Mouse (Mus musculus) midbrain, postnatal 0 days (tissue): Measurements from ENCODE around the gene Tbcd. TPM values are rescaled to one million over a fixed set of nuclear protein-coding genes. Genes with fewer than 3 reads are reported as not detected.

Source experiments
- ATAC-seq: fragments of 200-750 bp; cut with Nextera tagmentation; 2 replicates; pipeline ENCODE4 v1.8.0; 2017; ENCODE audit warnings: moderate number of reproducible peaks, mild to moderate bottlenecking, moderate TSS enrichment, moderate library complexity; ENCODE audit not compliant: low FRiP score
- DNase-seq: peaks from one replicate; pipeline ENCODE4 v3.0.0-alpha.2; 2015; ENCODE audit warnings: low spot score
- H3K27ac ChIP-seq: fragments of 300-500 bp; sonication (generic); 2 replicates; pipeline ENCODE4 v1.5.1; 2014; ENCODE audit warnings: low read depth, mild to moderate bottlenecking, low read length, mixed read lengths
- H3K27me3 ChIP-seq: fragments of 300-500 bp; sonication (generic); 2 replicates; pipeline ENCODE4 v1.6.1; 2014; ENCODE audit warnings: low read length, control low read depth, mixed read lengths; ENCODE audit not compliant: insufficient read depth
- H3K36me3 ChIP-seq: fragments of 300-500 bp; sonication (generic); 2 replicates; pipeline ENCODE4 v1.6.1; 2014; ENCODE audit warnings: low read length, control low read depth, mixed read lengths; ENCODE audit not compliant: insufficient read depth
- H3K4me1 ChIP-seq: fragments of 300-500 bp; sonication (generic); 2 replicates; pipeline ENCODE4 v1.6.1; 2014; ENCODE audit warnings: mild to moderate bottlenecking, control low read depth, antibody characterized with exemption, low read length, mixed read lengths; ENCODE audit not compliant: insufficient read depth
- H3K4me2 ChIP-seq: fragments of 300-500 bp; sonication (generic); 2 replicates; pipeline ENCODE4 v1.6.1; 2014; ENCODE audit warnings: low read depth, mild to moderate bottlenecking, low read length, mixed read lengths; ENCODE audit not compliant: poor library complexity, severe bottlenecking
- H3K4me3 ChIP-seq: fragments of 300-500 bp; sonication (generic); 2 replicates; pipeline ENCODE4 v1.5.1; 2014; ENCODE audit warnings: low read depth, mild to moderate bottlenecking, low read length, moderate library complexity
- H3K9ac ChIP-seq: fragments of 300-500 bp; sonication (generic); replicated peaks from 2 replicates; pipeline ENCODE4 v1.6.1; 2014; ENCODE audit warnings: mild to moderate bottlenecking, low read length, moderate library complexity, mixed read lengths; ENCODE audit not compliant: poor library complexity, severe bottlenecking
- H3K9me3 ChIP-seq: fragments of 300-500 bp; sonication (generic); 2 replicates; pipeline ENCODE4 v1.6.1; 2016; ENCODE audit warnings: low read length, control low read depth
- CTCF ChIP-seq: IDR thresholded peaks from 2 replicates; pipeline ENCODE4 v1.5.1; 2016; ENCODE audit warnings: antibody characterized with exemption, mild to moderate bottlenecking
- WGBS: fragments of 180-500 bp; shearing (Covaris S2); extraction: QIAGEN DNeasy Blood & Tissue Kit; methylation state at CpG from one replicate; pipeline ENCODE4 v1.1.7; 2014; 5-methylcytosine and 5-hydroxymethylcytosine counted together
- polyA plus RNA-seq: library from polyadenylated mRNA; unstranded; fragments of >200 nt; fragmentation: Nextera tagmentation; extraction: Ambion mirVana; gene quantifications from 2 replicates; pipeline ENCODE4 v1.2.1, GENCODE M21; 2015
- total RNA-seq: library from RNA; depleted of rRNA; stranded (reverse); fragments of >200 nt; gene quantifications from 2 replicates; pipeline ENCODE4 v1.2.3, GENCODE M21; 2014

Tbcd gene
- total and polyA plus RNA-seq, 2 experiments from 2014 or later: 56.5 to 87.9 TPM

DNA sequence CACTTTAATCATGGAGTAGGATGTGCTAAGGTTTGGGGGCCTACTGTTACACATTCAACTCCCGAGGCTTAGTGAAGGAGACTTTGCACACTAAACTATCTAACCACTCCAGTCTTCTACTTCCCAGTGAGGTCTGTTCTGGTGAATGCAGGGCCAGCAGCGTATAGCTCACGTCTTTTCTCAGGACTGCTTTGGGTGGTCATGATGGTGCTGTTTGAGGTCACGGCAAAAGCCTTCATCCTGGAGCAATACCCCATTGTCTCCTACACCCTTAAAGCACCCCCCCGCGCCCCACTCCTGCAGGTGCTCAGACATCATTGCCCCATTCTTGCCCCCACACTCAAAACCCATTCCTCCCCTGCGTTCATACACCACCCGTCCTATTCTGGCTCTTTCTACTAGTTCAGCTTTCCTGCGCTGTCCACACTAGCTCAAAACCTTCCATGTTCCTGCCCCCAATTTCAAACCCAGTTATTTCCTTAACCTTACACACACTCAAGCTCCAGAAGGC, 478 bp upstream of the Tbcd start:
- no peaks in the 10 kb centered on the region for H3K27me3 ChIP-seq
- DNase-seq (no peak), ATAC-seq (peak; percentile 63; the same call in 1 of the 2 replicates)
- 22% methylated on average over 9 of the region's 9 CpGs for WGBS
- H3K4me3 ChIP-seq: peak overlapping the region; percentile 91
- TF ChIP-seq CTCF: no peak
- peak overlapping the region; percentile 57 for H3K27ac ChIP-seq
- H3K4me1 ChIP-seq: peaks cover 5% of the 10 kb centered on the region; the same call in 1 of the 2 replicates
- no peaks in the 10 kb centered on the region for H3K9me3 ChIP-seq
- peak overlapping the region; percentile 66 for H3K4me2 ChIP-seq
- peaks cover 3% of the 10 kb centered on the region; the same call in 1 of the 2 replicates for H3K36me3 ChIP-seq
- H3K9ac ChIP-seq: no peak overlapping the region; the same call in 1 of the 2 replicates

DNA sequence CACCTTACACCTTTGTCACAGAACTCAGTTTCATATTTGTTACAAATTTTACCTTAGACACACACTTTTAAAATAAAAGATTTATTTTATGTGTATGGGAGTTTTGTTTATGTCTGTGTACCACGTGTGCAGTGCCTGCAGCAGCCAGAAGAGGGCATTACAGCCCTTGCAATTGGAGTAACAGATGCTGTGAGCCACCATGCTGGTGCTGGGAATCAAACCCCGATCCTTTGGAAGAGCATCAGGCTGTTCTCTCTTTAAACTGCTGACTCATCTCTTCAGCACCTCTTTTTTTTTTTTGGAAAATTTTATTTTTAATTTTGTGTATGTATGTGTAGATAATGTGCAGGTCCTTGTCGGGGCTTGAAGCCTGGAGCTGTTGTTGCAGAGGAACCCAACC, 6.1 kb downstream of the Tbcd start:
- Histone ChIP-seq H3K4me2 (no peak overlapping the region), H3K4me3 (no peak overlapping the region), H3K36me3 (peaks cover 34% of the 10 kb centered on the region), H3K27me3 (no peaks in the 10 kb centered on the region), H3K9ac (no peak overlapping the region), H3K27ac (no peak overlapping the region), H3K4me1 (peaks cover 2% of the 10 kb centered on the region; the same call in 1 of the 2 replicates), H3K9me3 (no peaks in the 10 kb centered on the region)
- DNase-seq (no peak), ATAC-seq (no peak)
- TF ChIP-seq CTCF: peak; percentile 31
- WGBS: 92% methylated on average over 3 of the region's 3 CpGs

DNA sequence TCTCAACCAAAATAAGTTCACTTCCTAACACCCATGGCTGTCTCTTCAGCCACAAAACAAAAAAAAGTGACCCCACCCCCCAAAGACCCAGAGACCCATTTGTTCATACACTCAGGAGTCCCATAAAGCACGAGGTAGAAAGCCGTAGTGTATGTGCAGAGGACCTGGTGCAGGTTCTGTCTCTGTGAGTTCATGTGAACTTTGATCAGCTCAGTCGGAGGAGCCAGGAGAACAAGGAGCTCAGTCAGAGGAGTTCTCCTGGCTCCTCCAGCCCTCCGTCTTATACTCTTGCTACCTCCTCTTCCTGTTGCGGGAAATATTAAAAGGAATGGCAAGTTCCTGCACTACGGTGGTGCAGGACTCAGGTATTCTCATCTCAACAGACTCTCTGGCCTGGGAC, 15.7 kb downstream of the Tbcd start:
- no peak overlapping the region for H3K4me3 ChIP-seq
- no peak overlapping the region for H3K9ac ChIP-seq
- no peak for ATAC-seq
- no peak for DNase-seq
- no peak for TF ChIP-seq CTCF
- H3K27me3 ChIP-seq: no peaks in the 10 kb centered on the region
- 99% methylated on average over 6 of the region's 6 CpGs for WGBS
- peaks cover 27% of the 10 kb centered on the region for H3K36me3 ChIP-seq
- no peaks in the 10 kb centered on the region for H3K4me1 ChIP-seq
- no peak overlapping the region for H3K27ac ChIP-seq
- H3K4me2 ChIP-seq: no peak overlapping the region
- H3K9me3 ChIP-seq: no peaks in the 10 kb centered on the region

DNA sequence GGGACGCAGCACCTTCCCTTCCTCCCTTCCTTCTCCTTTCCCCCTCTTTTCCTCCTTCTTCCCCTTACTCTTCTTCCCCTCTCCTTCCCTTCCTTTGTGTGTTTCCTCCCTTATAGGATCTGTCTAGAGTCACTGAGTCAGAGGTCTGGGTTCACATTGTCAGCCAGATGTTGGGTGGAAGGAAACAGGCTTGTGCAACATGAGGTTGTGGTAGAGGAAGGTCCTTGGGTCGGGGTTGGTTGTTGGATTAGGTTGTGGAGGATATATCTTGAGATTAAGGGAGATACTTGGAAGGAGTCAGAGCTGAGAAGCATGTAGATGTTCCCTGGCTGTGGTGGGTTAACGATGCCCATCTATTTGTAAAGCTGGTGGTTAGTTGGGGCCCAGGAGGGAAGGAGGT, 23.1 kb downstream of the Tbcd start:
- Histone ChIP-seq H3K36me3 (peaks cover 5% of the 10 kb centered on the region), H3K4me2 (no peak overlapping the region), H3K9ac (no peak overlapping the region), H3K27ac (no peak overlapping the region), H3K4me1 (no peaks in the 10 kb centered on the region), H3K27me3 (no peaks in the 10 kb centered on the region), H3K4me3 (no peak overlapping the region), H3K9me3 (no peaks in the 10 kb centered on the region)
- DNase-seq: no peak
- TF ChIP-seq CTCF: no peak
- no peak for ATAC-seq
- 88% methylated on average over 3 of the region's 3 CpGs for WGBS

DNA sequence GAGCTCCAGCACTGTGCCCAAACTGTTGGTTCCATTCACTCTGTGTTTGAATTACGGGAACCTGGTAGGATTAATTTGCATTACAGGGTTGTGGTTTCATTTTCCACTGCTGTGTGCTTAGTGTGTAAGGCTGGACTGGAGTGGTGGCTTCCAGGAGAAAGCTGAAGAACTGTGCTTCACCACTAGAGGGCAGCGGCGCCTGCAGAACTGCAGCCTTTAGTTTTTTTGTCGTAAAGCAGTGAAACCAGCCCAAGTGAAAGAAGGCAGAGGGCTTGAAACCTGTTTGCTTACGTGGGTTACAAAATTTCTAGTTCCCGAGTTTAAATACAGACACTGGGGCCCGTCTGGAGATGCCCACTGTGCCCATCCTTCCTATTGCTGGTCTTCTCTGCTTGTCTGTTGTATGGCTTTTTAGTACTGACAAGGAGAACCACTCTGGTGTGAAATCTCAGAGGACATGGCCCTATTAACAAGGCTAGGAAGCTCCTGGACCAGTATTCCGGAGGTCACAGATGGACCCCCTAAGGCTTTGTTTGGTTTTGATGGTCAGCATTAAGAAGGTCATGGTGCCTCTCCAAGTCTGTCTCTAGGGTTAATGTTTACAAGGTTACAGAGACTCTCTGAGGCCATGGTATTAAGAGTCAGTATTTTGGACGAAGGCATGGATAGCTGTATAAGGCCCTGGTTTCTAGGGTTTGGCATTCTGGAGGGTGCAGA, 24.1 kb downstream of the Tbcd start:
- Histone ChIP-seq H3K9me3 (no peaks in the 10 kb centered on the region), H3K36me3 (peaks cover 5% of the 10 kb centered on the region), H3K9ac (no peak overlapping the region), H3K27ac (no peak overlapping the region), H3K4me3 (no peak overlapping the region), H3K4me2 (no peak overlapping the region), H3K27me3 (no peaks in the 10 kb centered on the region), H3K4me1 (no peaks in the 10 kb centered on the region)
- peak; percentile 56; the same call in 1 of the 2 replicates for ATAC-seq
- WGBS: 31% methylated on average over 9 of the region's 9 CpGs
- peak; percentile 94 for TF ChIP-seq CTCF
- DNase-seq: peak; percentile 78

DNA sequence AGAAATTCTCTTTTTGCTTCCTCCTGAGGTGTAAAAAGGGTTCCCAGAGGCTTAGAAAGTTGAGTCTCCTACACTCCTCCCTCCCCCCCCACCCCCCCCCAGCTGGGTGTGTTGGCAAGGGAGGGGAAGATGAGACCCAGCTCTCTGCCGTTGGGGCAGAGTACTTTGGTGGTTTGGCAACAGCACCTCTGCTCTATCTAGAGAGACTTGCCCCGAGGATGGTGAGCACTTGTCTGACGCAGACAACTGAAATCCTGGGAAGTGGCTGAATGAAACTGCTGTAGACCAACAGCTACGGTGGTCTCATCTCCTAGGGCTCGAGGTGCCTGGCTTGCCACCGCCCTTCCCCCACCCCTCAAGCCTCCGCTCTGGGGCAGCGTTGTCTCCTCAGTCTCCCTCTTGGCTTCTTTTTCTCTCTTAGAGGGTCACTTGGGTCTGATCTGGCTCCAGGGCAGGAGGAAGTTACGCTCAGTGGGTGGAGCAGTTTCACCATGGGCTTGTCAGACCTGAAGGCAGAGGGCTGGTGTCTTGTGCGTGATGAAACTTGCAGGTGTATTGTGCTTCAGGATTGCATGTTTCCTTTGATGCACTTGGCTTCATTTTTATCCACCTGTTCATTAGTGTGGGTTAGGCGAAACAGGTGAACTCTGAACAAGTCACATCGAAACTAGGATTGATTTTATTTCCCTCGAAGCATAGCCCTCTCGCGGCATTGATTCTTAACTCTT, 27.9 kb downstream of the Tbcd start:
- H3K4me2 ChIP-seq: no peak overlapping the region
- H3K27ac ChIP-seq: no peak overlapping the region
- no peaks in the 10 kb centered on the region for H3K27me3 ChIP-seq
- ATAC-seq (no peak), DNase-seq (no peak)
- H3K4me3 ChIP-seq: no peak overlapping the region
- H3K9me3 ChIP-seq: no peaks in the 10 kb centered on the region
- peaks cover 5% of the 10 kb centered on the region for H3K36me3 ChIP-seq
- no peaks in the 10 kb centered on the region for H3K4me1 ChIP-seq
- no peak for TF ChIP-seq CTCF
- no peak overlapping the region for H3K9ac ChIP-seq
- WGBS: 90% methylated on average over 15 of the region's 15 CpGs
